Mouse (Mus musculus) ES-CJ7 (cell line): ENCODE data around the gene Xxylt1.
A peak's percentile ranks its signal among the peaks of the same experiment; 100 is the strongest.

Experiments
- DNase-seq: peaks from one replicate; pipeline ENCODE4 v3.0.0; 2011; ENCODE audit warnings: low read depth, low spot score

Xxylt1 gene

DNA sequence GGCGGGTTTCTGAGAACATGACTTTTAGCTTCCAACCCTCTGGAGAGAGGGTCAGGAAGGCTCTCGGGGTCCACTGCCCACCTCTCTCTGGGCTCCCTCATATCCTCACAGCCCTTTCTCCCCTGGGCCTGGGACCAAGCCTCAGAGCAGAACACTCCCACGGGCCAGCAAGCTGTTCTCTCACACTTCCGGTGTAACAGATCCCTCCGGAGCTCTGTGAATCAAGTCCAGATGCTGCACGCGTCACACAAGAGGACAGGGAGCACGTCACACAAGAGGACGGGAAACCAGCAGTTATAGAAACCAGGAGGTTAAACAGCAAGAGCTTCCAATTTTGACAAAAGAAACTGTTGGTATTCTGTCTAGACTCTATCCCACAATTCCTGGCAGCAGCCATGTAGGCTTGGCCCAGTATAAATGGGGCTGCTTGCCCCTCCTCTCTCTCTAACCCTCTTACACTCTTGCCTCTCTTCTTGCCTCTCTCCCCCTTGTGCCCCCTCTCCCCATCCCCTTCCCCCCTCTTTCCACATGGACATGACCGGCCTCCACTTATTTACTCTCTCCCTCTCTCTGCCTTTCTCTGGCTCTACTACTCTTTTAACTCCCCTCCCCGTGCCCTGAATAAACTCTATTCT, 19.9 kb downstream of the Xxylt1 start:
- DNase-seq: no peak

DNA sequence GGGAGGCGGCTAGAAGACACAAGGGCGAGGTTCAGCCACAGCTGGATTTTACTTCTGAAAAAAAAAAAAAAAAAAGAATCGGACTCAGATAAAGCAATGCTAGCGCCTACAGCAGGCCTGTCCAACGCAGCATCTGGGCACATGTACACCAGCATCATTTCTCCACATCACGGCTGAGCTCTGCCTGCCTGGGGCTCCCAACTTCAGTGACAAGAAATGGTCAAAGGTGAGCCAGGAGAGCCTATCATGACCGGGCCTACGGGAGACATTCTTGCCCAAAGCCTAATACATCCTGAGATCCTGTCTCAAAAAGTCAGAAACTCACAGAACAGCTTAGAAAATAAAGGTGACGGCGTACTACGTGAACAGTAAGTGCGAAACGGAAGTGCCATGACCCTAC, 20.5 kb downstream of the Xxylt1 start:
- DNase-seq: no peak

DNA sequence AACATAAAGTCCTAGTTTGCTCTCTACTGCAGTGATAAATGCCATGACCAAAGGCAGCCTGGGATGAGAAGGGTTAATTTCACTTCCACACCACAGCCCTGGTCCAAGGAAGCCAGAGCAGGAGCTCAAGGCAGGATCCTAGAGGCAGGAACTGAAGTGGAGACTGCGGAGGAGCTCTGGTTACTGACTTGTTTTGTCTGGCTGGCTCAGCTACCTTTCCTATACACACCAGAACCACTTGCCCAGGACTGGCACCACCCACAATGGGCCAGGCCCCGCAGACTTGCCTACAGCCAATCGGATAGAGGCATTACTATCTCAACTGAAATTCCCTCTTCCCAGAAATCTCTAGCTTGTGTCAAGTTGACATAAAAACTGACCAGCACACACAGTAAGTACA, 21.0 kb downstream of the Xxylt1 start:
- DNase-seq: no peak

DNA sequence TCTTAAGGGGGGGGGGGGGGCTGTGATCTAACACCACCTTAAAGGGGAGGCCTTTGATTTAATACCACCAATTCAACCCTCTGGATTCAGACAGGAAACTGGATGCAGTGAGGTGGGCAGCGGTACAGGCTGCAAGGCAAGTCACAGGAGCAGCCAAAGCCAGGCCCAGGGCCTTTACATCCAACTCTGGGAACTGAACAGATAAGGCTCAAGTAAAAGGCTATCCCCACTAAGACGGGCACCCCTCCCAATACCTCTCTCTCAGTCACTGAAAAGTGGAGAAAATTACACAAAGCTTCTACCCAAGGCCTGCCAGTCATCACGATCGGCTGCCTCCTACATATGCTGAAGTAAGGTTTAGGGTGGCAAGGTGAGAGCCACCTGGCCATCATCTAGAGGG, 21.5 kb downstream of the Xxylt1 start:
- DNase-seq: no peak

DNA sequence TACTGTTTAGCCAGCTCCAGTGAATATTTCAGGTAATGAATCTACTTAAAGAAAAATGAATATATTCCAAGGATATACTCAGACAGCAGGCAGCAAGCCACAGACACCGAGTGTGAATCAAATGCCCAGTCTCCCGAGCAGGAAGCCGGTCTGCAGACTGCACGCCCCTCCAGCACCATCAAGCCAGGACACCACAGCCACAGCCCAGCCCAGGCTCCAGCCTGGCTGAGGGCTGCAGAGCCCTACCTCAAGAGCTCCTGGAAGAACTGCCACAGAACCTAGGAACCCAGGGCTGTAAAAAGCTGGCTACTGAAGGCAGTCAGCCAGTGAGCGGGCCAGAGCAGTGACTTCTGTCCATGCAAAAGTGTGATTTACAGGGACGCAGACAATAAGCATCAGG, 28.4 kb downstream of the Xxylt1 start:
- no peak for DNase-seq

DNA sequence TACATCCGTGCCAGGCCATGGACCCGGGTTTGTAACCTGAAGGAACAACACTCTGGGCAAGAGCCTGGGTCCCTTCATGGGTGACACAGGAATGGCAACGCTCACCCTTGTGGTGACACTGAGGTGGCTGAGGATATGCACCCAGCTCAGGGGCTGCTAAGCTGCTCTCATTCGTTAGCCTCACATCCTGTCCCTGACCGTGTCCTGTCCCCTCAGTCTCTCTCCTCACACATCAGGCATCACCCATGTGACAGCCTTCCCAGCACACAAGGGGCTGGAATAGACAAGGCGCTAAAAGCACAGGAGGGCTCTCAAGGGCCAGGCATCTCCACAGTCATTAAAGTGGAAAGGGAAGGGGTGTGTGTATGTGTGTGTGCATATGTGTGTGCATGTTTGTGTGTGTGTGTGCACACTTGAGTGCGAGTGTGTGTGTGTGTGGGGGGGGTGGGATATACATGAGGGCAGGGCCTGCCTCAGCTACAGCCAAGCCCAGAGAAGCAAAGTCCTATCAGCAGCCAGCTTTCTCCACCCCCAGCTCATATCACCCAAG, 29.0 kb downstream of the Xxylt1 start:
- DNase-seq: no peak

DNA sequence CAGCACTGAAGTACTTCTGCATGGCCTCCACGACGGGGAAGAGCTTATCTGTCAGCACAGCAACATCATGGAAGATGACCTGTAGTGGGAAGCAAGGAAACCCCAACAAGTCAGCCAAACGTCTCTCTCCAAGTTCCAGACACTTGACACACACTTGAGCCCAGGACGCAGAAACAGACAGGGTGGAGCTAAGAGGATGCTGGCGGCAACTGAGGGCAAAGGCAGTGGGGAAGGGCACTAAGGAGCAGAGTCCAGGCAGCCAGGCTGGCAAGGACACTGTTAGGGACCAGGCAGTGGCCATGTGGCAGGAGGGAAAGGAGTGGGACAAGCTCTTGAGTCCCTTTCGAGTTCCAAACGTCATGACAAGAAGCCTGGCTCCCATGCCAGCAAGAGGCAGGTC, 30.5 kb downstream of the Xxylt1 start:
- no peak for DNase-seq

DNA sequence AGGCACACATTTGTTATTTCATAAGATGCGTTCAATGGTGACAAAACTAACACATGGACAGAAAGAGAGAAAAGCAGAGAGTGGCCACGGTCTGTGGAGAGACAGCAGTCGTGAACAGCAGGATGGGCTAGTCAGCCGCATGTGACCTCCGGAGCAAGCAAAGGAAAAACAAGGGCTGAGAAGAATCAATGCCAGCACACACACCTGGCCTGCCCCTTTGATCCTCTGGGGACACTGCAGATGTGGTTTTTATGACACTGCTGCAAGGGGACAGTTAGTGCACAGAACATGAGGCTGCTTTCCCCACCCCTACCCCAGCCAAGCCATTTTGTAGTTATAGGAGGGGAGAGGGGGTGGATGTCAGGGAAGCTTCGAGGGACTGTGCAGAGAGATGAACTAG, 33.0 kb downstream of the Xxylt1 start:
- no peak for DNase-seq

DNA sequence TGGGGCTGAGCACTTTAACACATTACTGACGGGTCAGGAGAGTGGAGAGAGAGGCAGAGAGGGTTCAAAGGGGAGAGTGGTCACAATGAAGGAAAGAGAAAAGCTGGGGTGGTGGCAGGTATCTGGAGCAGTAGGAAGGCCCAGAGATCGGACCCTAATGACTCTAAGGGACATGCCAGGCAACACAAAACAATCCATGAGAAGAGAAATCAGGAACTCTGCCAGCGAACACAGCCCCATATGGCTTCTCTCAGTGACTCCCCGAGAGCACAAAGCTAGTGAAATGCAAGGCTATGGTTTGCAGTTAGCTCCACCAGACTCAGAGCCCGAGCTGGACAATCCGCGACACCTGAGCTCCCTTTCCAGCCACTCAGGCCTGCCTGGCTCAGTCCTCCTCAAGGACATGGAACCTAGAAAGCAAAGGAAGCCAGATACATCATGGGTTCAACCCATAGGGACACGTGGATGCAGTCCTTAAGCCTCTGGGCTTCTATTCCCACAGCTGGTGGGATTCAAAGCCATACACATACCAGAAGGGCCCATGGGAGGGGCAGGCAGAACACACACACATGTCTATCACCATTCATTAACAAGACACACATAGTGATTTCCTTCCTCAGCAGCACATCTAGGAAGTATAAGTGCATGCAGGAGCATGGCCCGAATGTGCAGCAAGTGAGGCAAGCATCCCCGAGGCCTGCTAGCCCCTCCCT, 33.9 kb downstream of the Xxylt1 start:
- DNase-seq: no peak

DNA sequence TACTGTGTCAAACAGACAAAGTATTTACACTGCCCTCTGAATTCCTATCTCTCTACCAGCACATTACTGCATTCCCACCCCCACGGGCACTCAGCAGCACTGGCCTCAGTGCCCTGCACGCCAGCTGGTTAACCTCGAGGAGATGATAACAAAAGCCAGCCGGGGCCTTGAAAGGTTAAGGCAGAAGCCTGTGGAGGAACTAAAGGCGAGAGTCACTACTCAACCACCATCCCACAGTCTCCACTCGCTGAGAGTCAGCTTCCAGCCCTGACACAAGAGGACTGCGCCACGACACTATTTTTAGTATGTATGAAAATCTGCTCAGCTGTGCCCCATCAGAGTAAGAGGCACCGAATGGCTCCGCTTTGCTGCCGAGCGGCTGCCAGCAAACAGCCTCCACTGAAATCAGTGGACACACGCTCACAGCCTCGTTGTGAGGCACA, 35.0 kb downstream of the Xxylt1 start:
- DNase-seq: no peak

DNA sequence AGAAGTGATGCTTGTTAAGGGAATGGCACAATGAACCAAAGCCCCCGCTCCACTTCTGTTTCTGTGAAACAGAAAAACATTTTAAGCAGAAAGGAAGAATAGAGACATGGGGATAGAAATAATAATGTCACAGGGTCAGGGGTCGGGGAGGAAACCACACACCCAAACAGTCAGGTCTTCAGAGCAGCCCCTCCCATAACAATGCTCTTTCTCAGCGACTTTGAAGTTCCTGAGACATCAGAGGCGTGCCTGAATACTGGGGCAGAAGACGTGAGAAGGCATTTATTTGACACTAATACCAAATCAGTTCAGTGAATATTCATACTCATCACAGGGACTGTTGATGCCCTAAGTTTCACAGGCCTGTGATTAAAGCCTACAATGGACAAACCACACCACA, 36.0 kb downstream of the Xxylt1 start:
- DNase-seq: no peak

DNA sequence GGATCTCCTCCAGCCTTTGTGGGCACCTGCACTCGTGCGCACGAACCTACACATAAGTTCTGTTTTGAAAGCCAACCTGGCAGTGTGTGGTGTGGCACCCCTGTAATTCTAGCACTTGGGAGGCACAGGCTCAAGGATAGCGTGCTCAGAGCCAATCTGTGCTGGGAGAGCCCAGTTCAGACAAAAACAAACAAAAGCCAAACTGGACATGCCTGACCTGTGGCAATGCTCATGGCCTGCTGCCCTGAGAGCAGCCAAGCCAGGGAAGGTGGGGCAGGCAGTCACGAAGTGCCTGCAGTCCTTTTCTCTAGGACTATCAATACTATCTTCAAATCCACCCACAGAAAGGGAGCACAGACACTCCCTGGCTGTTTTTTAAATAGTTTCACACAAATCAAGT, 38.1 kb downstream of the Xxylt1 start:
- no peak for DNase-seq

DNA sequence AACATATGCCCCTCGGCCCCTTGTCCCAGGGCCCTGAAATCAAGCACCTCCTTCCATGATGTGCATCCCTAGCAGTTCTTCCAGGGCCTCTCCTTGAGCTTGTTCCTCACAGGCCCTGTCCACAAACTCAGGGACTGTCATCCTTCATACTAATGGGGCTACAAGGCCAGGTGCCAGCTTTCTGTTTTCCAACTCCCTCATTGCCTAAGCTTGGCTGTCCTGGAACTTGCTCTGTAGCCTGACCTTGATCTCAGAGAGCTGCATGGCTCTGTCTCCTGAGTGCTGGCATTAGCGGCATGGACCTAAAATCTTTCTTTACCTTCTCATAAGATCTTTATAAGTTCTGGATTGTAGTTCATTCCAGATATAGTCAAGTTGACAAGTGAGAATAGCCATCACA, 39.7 kb downstream of the Xxylt1 start:
- DNase-seq: no peak

DNA sequence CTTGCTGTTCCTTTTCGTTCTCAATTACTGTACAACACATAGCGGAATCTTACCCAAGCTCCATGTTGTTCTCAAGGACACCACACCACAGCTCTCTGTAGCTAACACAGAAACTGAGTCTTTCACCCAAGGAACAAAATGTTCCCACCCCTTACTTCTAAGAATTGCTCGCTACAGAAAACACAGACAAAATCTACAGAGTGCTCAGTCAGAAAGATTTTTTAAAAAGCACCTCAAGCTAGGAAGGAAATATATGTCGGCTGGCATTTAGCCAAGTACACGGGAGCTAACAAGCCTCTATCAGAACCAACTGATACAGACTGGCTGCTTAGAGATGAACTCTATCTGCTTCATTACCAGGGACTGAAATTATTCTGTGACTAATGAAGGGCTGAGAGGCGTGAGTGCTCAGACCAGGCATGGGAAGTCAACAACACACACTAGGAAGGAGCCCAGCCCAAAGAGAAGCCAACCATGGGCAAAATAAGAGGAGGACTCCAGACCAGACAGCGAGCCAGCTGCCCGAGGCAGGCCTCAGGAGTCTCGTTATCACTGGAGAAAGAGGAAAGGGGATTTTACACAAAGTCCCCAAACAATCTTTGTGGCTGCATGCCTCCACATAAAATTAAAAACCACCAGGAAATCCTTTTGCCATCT, 41.3 kb downstream of the Xxylt1 start:
- DNase-seq: no peak

DNA sequence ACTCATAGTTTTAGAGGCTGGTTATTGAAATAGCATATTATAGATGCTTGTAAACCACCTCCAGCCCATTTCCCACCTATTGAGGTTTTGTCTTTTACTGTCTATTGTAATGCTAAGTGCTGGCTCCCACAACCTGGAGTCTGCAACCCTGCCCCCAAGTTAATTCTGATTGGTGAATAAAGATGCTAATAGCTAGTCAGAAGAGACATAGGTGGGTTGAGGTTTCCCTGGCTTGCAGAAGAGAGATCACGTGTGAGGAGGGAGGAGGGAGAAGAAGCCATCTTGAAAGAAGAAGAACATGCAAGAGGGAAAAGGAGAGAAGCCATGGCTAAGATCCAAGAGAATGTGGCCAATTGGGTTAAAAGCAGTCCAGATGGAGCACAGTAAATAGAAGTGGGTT, 43.8 kb downstream of the Xxylt1 start:
- DNase-seq: peak; percentile 79

DNA sequence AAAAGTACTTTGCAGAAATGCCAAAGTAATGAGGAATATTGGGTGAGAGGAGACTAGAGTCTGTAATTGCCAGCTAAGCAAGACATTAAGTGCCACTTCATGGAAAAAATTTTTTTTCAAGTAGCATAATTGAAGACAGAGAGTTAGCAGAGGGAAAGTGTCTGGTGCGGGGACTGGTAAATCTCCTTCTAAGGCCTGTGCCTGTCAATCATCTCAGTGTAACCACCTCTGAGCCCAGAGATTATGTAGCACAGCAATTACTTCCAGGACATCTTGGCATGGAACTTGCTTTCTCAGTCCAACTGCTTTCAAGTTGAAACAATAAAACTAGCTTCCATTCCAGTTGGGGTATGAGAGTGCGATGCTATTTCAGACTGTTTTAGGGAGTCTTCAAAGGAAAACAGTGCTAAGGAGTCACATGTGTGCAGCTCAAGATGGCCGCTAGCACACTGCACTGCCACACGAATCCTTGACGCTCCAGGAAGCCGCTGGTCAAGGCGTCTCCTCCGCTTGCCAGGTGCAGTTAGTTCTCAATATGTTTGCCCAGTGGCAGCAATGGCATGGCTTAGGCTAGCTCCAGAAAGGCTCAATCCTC, 45.5 kb downstream of the Xxylt1 start:
- DNase-seq: no peak

DNA sequence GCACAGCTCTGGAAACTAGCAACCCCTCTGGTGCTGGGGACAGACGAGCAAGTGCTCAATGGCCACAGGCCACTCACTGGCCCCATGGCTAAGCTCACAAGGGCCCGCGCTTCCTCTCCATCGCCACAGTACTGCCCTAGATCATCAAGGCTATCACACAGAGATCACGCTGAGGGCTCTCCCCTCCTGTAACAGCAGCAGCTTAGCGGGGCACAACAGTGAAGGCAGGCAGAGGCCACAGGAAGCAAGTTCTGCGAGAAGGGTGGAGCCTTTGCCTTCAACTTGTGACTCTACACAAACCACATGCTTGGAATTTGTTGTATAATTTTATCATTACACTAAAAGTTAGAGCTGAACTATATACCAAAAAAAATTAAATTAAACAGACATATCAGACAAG, 46.0 kb downstream of the Xxylt1 start:
- no peak for DNase-seq

DNA sequence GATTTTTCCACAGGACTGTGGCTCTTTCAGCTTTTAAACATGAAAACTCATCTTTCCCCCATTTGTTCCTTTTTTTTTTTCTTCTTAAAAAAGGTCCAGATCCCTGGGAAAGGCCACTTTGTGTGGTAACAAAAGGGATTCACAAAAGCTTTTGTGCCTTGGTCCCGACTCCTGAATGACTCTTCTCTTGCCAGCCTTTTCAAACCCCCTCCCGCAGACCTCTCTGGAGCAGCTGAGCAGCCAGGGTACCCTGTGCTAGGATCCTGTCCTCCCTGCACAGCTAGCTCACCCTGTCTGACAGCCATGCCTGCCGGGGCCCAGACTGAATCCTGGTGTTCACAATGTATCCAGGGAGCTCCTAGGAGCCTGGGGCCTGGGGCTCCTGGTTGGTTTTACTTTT, 47.2 kb downstream of the Xxylt1 start:
- DNase-seq: no peak

DNA sequence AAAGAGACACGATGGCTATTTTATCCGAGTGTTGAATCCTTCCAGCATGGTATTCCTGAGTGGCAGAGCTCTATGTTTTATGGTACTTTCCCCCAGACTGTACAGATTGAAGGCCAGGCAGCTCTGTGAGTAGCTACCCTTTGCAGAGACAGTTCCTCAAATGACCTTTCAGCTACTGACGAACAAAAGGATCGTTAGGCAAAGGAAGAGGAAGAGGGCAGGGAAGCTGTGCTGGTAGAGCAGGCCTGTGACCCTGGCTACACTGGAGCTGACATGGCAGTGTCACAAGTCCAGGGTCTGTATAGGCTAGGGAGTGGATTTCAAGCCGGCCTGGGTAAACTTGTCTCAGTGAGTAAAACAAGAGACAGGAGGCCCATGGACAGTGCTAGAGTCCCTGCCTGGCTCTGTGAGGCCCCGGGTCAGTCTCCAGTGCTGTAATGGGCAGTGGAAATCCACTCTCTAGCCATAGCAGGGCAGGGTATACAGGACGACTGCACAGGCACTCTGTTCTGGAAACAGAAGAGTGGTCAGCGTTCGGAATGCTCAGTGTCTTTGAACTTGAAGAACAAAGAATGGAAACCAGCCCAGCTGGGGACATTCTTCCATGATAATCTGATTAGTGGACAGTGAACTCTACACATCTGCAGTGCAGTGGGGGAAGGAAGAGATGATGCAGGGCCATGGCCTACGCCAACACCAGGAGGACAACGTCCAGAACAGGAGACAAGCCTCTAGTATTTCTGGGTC, 51.3 kb downstream of the Xxylt1 start:
- no peak for DNase-seq

DNA sequence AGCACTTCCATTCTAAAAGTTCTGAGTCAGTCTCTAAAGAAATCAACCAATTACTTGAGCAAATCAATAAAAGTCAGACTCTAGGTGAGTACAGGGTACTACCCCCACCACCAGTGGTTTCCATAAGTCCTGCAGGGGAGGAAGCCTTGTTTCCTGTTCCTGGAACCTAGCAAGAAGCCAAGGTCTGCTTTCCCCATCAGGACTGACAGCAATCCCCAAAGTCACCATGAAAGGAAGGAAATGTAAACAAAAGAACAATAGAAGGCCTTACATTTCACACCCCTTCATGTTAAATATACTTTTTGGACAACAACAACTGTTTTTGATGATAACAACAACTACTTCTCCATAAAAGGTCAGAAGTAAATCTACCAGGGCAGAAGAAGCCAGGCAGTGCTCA, 53.6 kb downstream of the Xxylt1 start:
- DNase-seq: no peak

DNA sequence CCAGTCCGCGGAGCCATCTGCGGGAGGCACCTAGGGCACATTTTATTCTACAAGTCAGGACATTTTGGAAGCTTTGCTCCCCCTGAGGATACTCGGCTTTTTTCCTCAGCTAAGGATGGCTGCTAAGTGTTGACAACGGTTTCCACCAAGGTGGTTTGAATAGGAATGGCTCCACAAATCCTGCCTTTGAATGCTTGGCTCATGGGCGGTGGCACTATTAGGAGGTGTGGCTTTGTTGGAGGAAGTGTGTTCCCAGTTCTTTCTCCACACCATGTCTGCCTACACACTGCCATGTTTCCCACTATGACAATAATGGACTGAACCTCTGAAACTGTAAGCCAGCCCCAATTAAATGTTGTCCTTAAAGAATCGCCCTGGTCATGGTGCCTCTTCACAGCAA, 55.7 kb downstream of the Xxylt1 start:
- DNase-seq: peak; percentile 19

DNA sequence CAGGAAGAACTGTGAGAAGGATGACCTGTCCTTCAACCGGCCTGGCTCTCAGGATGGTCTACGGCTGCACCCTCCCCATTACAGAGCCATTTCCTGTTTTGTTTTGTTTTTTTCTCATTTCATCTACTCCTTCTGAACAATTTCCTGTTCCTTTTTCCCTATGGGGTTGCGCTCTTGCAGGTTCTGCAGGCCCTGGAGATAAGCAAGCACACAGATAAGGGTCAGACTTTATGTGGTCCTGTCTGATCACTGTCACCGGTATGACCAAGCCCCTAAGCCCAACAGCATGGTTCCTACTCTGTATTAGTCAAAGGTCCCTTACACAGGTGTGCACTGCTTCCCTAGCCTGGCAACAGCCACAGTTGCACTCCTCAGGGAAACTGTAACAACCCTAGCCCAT, 56.2 kb downstream of the Xxylt1 start:
- DNase-seq: no peak
